Mouse (Mus musculus): ENCODE results near the gene Lrp6.

DNA sequence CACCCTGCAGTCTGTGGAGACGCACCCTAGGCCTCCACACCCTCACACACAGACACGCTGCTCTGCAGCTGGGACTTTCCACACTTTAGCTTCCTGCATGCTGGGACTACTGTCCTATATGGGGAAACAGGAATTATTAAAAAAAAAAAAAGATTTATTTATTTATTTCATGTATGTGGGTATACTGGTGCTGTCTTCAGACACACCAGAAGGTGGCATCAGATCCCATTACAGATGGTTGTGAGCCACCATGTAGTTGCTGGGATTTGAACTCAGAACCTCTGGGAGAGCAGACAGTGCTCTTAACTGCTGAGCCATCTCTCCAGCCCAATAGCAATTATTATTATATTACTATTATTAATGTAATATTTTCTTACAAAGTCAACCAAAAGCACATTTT lies 97.5 kb downstream of the Lrp6 start:
- TF ChIP-seq CTCF (IDR thresholded peaks at IDR 0.05; ENCODE audit: low read depth), result no peak
- TF ChIP-seq EP300 (IDR thresholded peaks at IDR 0.05; ENCODE audit: low read depth), result no peak

Measured in heart, postnatal 0 days (tissue).